Mouse (Mus musculus) common myeloid progenitor, adult 5-6 weeks (primary cell): ENCODE data around the gene Med1. TPM values are rescaled to one million over a fixed set of nuclear protein-coding genes. Genes with fewer than 3 reads are reported as not detected.
"Not testable (repeated sequence)": the region's sequence is repeated elsewhere in the genome, so short reads cannot be mapped to it uniquely, and the experiment has no call there.

ENCODE experiments used
- ATAC-seq: replicated peaks from 2 replicates; pipeline ENCODE4 v1.8.0; 2016; ENCODE audit warnings: low read depth, mild to moderate bottlenecking, moderate TSS enrichment, inconsistent platforms; ENCODE audit not compliant: poor library complexity, severe bottlenecking
- total RNA-seq: library from RNA; stranded (forward); fragments of 200-1000, 187-1606 nt; gene quantifications from 2 replicates; pipeline ENCODE4 v1.2.3, GENCODE M21; 2017

The Med1 gene
- total RNA-seq = 53.2 and 58.4 TPM in 2 replicates

GRCm38 (mm10) chr11:98192901-98193805 is at the start of gene Med1:
Med1 (minus strand) TSS chr11:98193293.
- ATAC-seq = peak; percentile 96

- no peak for ATAC-seq
Measured at GRCm38 (mm10) chr11:98238995-98239394, 45.9 kb upstream of the Med1 start.

GRCm38 (mm10) chr11:98238416-98238815 is 45.3 kb upstream of the Med1 start:
- ATAC-seq = no peak

- ATAC-seq = no peak
Measured at GRCm38 (mm10) chr11:98226349-98226748, 33.3 kb upstream of the Med1 start.

- no peak for ATAC-seq
Measured at GRCm38 (mm10) chr11:98213311-98213710, 20.2 kb upstream of the Med1 start.

- not testable (repeated sequence) for ATAC-seq
Measured at GRCm38 (mm10) chr11:98209661-98210060, 16.6 kb upstream of the Med1 start.

GRCm38 (mm10) chr11:98206281-98206680 is 13.2 kb upstream of the Med1 start:
- not testable (repeated sequence) for ATAC-seq

- ATAC-seq = no peak
Measured at GRCm38 (mm10) chr11:98205463-98205862, 12.4 kb upstream of the Med1 start.

- no peak for ATAC-seq
Measured at GRCm38 (mm10) chr11:98203931-98204421, 10.9 kb upstream of the Med1 start.

GRCm38 (mm10) chr11:98203351-98203911 is 10.3 kb upstream of the Med1 start:
- ATAC-seq = peak; percentile 9; the same call in 1 of the 2 replicates

GRCm38 (mm10) chr11:98202641-98203350 is 9.7 kb upstream of the Med1 start, which contains the start of gene Cdk12:
Cdk12 (plus strand) TSS chr11:98203059.
- peak; percentile 83 for ATAC-seq

- ATAC-seq = peak; percentile 23; the same call in 1 of the 2 replicates
Measured at GRCm38 (mm10) chr11:98201791-98202640, 8.9 kb upstream of the Med1 start.

- ATAC-seq = no peak
Measured at GRCm38 (mm10) chr11:98190820-98191219, 2.3 kb downstream of the Med1 start.

- no peak for ATAC-seq
Measured at GRCm38 (mm10) chr11:98187640-98188395, 5.3 kb downstream of the Med1 start.

- not testable (repeated sequence) for ATAC-seq
Measured at GRCm38 (mm10) chr11:98182149-98182548, 10.9 kb downstream of the Med1 start.

GRCm38 (mm10) chr11:98168400-98168799 is 24.7 kb downstream of the Med1 start:
- ATAC-seq = no peak

- ATAC-seq = no peak
Measured at GRCm38 (mm10) chr11:98155094-98155493, 38.0 kb downstream of the Med1 start.

GRCm38 (mm10) chr11:98150625-98151156 is 42.4 kb downstream of the Med1 start:
- no peak for ATAC-seq
